In the genomic region with DNA sequence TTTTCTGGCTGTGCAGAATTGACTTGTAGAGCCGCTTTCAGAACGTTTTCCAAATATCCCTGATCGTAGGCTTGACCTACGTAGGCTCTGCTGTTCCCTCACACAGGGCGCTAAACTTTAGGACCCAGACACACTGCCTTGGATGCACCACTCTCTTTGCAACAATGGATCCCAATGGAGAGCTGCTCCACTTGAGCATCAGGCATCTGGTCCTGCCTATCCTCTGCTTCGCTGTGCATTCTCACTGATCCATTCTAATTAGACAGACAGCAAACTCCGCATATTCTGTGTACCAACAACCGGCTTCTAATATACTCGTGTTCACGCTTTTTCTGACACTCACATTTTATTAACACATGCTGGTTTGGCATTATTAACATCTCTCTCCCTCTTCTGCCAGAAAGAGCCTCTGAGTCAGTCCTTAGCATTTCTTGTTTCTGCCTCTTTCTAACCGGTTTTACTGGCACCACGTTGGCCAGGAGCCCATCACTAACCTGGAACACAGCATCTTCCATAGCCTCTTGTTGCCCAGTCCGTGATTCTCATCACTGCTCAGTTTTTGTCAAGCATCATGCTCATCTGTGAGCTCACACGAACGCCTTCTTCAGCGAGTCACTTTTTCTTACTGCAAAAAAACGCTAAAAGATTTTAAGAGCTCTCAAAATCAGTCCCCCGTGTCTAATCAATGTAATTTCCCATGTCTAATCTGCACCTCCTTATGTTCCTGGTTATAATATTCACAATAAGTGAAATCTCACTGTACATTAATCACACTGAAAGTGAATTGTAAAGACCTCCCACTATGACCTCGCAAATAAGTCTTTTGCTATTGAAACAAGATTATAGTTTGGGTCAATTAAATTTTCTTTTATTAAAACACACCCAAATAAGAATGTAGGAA, we compare ENCODE assay signal across 24 mouse cellular contexts. TPM values are rescaled to one million over a fixed set of nuclear protein-coding genes. Genes with fewer than 3 reads are reported as not detected.
DNase-seq lines count a peak whose midpoint lies in the region; ATAC-seq lines count a peak whose summit lies in the region.
"Had no signal": no experiment of that assay in that cellular context is flagged by ENCODE, and none has a peak within 500 bp of the region (broad histone marks: within the 10 kb centered on the region; RNA-seq: fewer than 3 reads in every experiment).

No protein-coding gene starts in this region.

- peak; percentile 3 to 12 for DNase-seq in cerebellum, adult 18-20 months
- DNase-seq in cerebellum, adult 11-12 months: no peak
- no peak for DNase-seq in hindbrain, embryonic 14.5 days (ENCODE audit: low spot score)
- DNase-seq in retina, postnatal 1 day: peak; percentile 21
- no peak for DNase-seq in retina, embryonic 14.5 days (ENCODE audit: low spot score)
- no peak for DNase-seq in urinary bladder, adult 18-20 months (ENCODE audit: low spot score in 2 of 2)
- DNase-seq: heart, adult 18-20 months; heart, postnatal 4 days; kidney, postnatal 14 days; layer of hippocampus, adult 9-11 months; lung, postnatal 10 days; spleen, adult 18-20 months; thymus, adult 18-20 months had no signal

- 0 out of 2 replicates have a peak overlapping the region, but pooled peaks have one; percentile 20 for H3K9ac ChIP-seq in hindbrain, embryonic 14.5 days
- no peak overlapping the region for H3K9ac ChIP-seq in hindbrain, embryonic 12.5 days
- H3K9ac ChIP-seq: embryonic facial prominence, embryonic 12.5 days had no signal

- H3K9me3 ChIP-seq in hindbrain, embryonic 14.5 days (ENCODE audit: control insufficient read depth, low read length): no peaks in the 10 kb centered on the region
- no peaks in the 10 kb centered on the region for H3K9me3 ChIP-seq in hindbrain, embryonic 12.5 days (replicated peaks)
- H3K9me3 ChIP-seq: embryonic facial prominence, embryonic 12.5 days had no signal

- no peaks in the 10 kb centered on the region for H3K36me3 ChIP-seq in hindbrain, embryonic 14.5 days (replicated peaks; ENCODE audit: control insufficient read depth, insufficient read depth)
- H3K36me3 ChIP-seq in hindbrain, embryonic 12.5 days: no peaks in the 10 kb centered on the region
- H3K36me3 ChIP-seq: embryonic facial prominence, embryonic 12.5 days had no signal

- ATAC-seq in hindbrain, embryonic 14.5 days (ENCODE audit: low FRiP score): peak; percentile 71
- ATAC-seq in hindbrain, embryonic 12.5 days (ENCODE audit: low FRiP score): no peak
- ATAC-seq in monocyte, adult 5-6 weeks (replicated peaks; ENCODE audit: insufficient number of reproducible peaks, low FRiP score, low TSS enrichment, poor library complexity, severe bottlenecking): no peak
- ATAC-seq: intestine, postnatal 0 days had no signal

- H3K27me3 ChIP-seq in hindbrain, embryonic 14.5 days (ENCODE audit: control insufficient read depth, insufficient read depth, low read length): no peaks in the 10 kb centered on the region
- H3K27me3 ChIP-seq in hindbrain, embryonic 12.5 days: no peaks in the 10 kb centered on the region; the same call in 1 of the 2 replicates
- H3K27me3 ChIP-seq: embryonic facial prominence, embryonic 12.5 days had no signal

- no peaks in the 10 kb centered on the region for H3K4me1 ChIP-seq in hindbrain, embryonic 14.5 days (replicated peaks; ENCODE audit: control insufficient read depth, insufficient read depth, low read length)
- H3K4me1 ChIP-seq in hindbrain, embryonic 12.5 days: no peaks in the 10 kb centered on the region
- H3K4me1 ChIP-seq: embryonic facial prominence, embryonic 12.5 days had no signal

- H3K27ac ChIP-seq in hindbrain, embryonic 14.5 days: no peak overlapping the region
- no peak overlapping the region for H3K27ac ChIP-seq in hindbrain, embryonic 12.5 days
- H3K27ac ChIP-seq: embryonic facial prominence, embryonic 12.5 days had no signal

- H3K4me3 ChIP-seq in hindbrain, embryonic 14.5 days (replicated peaks; ENCODE audit: low read length): no peak overlapping the region
- no peak overlapping the region for H3K4me3 ChIP-seq in hindbrain, embryonic 12.5 days
- H3K4me3 ChIP-seq: embryonic facial prominence, embryonic 12.5 days had no signal

- H3K4me2 ChIP-seq in hindbrain, embryonic 14.5 days (replicated peaks): peak overlapping the region; percentile 30
- no peak overlapping the region for H3K4me2 ChIP-seq in hindbrain, embryonic 12.5 days (replicated peaks)
- H3K4me2 ChIP-seq: embryonic facial prominence, embryonic 12.5 days had no signal

- WGBS in hindbrain, embryonic 14.5 days: 69% methylated on average over 19 of the region's 19 CpGs
- WGBS in hindbrain, embryonic 12.5 days: 75% methylated on average over 19 of the region's 19 CpGs

RNA-seq across cellular contexts. Expression of gene Gmnc, which starts 1.8 kb away (rescaled TPM):
- 1.1 and 2.1 TPM in 2 replicates for polyA plus RNA-seq in hindbrain, embryonic 14.5 days (2014; fragmentation: Nextera tagmentation; extraction: Ambion mirVana)
- 0.54 and 0.91 TPM in 2 replicates for polyA plus RNA-seq in hindbrain, embryonic 12.5 days (2016; fragmentation: Nextera tagmentation; extraction: Ambion mirVana)
- not detected in 3 replicates for total RNA-seq in monocyte, adult 5-6 weeks (2017)
- total RNA-seq: adrenal gland, adult 18-20 months; common myeloid progenitor, adult 5-6 weeks; gastrocnemius, adult 8-10 months; heart, postnatal 4 days; megakaryocyte, adult 5-6 weeks; MEL had no signal
- polyA plus RNA-seq: heart, embryonic 14.5 days; intestine, postnatal 0 days; liver, embryonic 16.5 days had no signal

Comparison
In these comparisons a context has a peak if more than half of its experiments do, and no peak if none do; other contexts are left out.
1. DNase-seq: peak in cerebellum, adult 18-20 months (2 of 2) and retina, postnatal 1 day (single experiment); none in cerebellum, adult 11-12 months (single experiment), hindbrain, embryonic 14.5 days (single experiment), retina, embryonic 14.5 days (single experiment) and urinary bladder, adult 18-20 months (0 of 2).